Mouse (Mus musculus) thymus, postnatal 0 days (tissue): ENCODE results near the gene Ripk3. TPM values are rescaled to one million over a fixed set of nuclear protein-coding genes. Genes with fewer than 3 reads are reported as not detected.

ENCODE experiments used
- DNase-seq: peaks from one replicate; pipeline ENCODE4 v3.0.0-alpha.2; 2015; ENCODE audit warnings: low spot score
- polyA plus RNA-seq: library from polyadenylated mRNA; unstranded; fragments of >200 nt; fragmentation: Nextera tagmentation; extraction: Ambion mirVana; gene quantifications from 2 replicates; pipeline ENCODE4 v1.2.1, GENCODE M21; 2015

The Ripk3 gene
- polyA plus RNA-seq, 1 experiment from 2014 or later, result 70.3 TPM

DNA sequence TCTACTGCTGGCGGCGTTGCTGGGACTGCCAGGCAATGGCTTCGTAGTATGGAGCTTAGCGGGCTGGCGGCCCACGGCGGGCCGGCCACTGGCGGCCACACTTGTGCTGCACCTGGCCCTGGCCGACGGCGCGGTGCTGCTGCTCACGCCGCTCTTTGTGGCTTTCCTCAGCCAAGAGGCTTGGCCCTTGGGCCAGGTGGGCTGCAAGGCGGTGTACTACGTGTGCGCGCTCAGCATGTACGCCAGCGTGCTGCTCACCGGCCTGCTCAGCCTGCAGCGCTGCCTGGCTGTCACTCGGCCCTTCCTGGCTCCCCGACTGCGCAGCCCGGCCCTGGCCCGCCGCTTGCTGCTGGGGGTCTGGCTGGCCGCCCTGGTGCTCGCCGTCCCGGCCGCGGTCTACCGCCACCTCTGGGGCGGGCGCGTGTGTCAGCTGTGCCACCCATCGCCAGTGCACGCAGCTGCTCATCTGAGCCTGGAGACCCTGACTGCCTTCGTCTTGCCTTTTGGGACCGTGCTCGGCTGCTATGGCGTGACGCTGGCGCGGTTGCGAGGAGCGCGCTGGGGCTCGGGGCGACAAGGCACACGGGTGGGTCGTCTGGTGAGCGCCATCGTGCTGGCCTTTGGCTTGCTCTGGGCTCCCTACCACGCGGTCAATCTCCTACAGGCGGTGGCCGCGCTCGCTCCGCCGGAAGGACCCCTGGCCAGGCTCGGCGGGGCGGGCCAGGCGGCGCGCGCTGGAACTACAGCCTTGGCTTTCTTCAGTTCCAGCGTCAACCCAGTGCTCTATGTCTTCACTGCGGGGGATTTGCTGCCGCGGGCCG is 26.5 kb downstream of the Ripk3 start:
- peak; percentile 44 for DNase-seq

GRCm38 (mm10) chr14:55761163-55761562 is 27.5 kb downstream of the Ripk3 start, which contains the start of gene Ltb4r2:
Gene Ltb4r2 (plus strand): TSS chr14:55761428.
- no peak for DNase-seq

- DNase-seq, result peak; percentile 85
These were observed 28.5 kb downstream of the Ripk3 start for GRCm38 (mm10) chr14:55760156-55760555.

GRCm38 (mm10) chr14:55758363-55758784 is 30.3 kb downstream of the Ripk3 start, which contains the start of gene Cideb:
Gene Cideb (minus strand): TSS chr14:55758458.
- peak; percentile 46 for DNase-seq

GRCm38 (mm10) chr14:55757566-55757965 is 31.1 kb downstream of the Ripk3 start:
- no peak for DNase-seq

DNA sequence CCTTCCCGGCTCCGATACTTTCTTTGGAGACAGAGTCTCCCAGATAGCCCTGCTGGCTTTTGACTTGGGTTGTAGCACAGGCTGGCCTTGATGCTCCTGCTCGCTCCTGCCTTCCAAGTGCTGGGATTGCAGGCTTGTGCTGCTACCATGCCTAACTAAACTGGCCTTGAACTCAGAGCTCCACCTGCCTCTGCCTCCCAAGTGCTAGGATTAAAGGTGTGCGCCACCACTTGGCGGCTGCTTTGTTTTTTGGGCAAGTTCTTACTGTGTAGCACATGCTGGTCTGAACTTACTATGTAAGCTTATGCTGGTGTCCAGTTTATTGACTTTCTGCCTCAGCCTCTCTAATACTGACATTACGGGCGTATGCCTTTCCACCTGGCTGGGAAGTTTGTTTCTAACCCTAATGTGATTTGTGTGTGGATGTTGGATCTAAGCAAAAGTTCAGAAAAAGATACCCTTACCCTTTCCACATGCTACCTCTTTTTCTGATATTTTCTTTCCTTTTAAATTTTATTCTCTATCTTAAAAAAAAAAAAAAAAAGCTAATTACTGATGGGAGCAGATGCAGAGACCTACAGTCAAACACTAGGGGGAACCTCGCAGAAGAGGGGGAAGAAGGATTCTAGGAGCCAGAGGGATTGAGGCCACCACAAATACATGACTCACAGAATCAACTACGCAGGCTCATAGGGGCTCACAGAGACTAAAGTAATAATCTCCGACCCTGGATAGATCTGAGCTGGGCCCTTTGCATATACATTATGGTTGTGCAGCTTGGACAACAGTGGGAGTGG is 41.4 kb downstream of the Ripk3 start:
- DNase-seq, result no peak

- no peak for DNase-seq
These were observed 42.8 kb downstream of the Ripk3 start for GRCm38 (mm10) chr14:55745861-55746237.

DNA sequence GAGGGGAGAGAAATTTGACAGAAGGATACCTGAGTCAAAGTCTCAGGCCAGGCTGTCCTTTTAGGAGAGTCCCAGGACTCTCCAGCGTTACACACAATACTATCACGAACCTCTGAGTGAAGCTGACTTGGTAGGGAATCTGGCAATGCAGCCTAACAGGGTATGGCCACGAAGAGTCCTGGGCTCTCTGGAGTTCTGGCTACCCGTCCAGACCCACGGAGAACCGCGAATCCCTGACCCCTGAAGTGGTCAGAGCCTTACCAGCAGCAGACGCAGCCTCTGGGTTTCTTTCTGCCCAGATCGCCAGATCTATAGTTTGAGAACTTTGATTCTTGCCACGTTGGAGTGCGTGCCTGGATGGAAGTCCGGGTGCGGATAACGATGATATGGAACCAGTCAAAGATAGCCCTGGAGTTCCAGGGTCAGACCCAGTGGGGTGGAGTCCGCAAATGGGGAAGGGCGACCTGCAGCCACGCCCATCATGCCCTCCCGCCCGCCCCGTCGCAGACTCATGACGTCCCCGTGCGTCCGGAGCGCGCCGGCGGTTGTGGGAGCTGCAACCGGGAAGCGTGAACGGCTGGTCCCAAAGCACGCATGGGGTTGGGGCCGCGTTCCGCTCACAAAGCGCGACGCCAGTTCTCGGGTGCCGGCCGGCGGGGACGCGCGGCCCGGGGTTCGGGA is 43.3 kb downstream of the Ripk3 start, which contains the start of the genes Dhrs1 and Nop9:
Gene Dhrs1, minus strand, starts transcription at position 511 of the 681 bp plus-strand sequence.
Gene Nop9, plus strand, starts transcription at position 514 of the 681 bp plus-strand sequence.
- peak; percentile 85 for DNase-seq

DNA sequence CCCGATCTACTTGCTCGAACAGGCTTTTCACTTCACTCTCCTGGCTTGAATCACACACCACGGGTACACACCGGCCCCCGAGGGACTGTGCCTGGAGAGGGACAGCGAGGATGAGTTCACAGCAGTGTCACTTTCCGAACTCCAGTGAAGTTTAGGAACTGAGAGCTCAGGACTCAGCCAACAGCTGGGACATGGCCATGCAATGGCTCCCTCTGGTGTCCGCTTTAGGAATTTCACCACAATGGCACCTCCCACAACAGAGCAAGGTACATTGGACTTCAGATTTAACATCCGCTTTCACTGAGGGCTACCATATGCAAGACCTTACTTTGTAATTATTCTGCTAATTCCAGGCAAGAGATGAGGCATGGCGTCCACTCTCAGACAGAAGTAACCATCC is 45.0 kb downstream of the Ripk3 start:
- peak; percentile 87 for DNase-seq

- no peak for DNase-seq
These were observed 51.5 kb downstream of the Ripk3 start for GRCm38 (mm10) chr14:55737086-55737687.

DNA sequence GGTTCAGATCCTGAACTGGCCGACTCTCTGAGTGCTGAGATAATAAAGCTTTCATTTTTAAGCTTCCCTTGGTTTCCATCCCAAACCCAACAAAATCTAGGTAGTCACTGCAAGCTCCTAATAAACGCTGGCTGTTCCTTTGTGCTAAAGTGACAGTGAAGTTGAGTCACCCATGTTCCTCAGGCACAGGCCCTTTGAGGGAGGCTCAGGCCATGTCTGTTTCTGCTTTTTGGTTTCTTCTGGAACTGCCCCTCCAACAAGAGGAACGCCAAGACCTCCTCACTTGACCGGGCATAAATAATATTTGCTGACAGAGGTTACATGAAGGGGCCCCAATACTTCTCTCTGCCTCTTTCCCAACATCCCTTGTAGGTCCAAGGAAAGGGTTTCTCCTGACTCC is 52.9 kb downstream of the Ripk3 start:
- no peak for DNase-seq

DNA sequence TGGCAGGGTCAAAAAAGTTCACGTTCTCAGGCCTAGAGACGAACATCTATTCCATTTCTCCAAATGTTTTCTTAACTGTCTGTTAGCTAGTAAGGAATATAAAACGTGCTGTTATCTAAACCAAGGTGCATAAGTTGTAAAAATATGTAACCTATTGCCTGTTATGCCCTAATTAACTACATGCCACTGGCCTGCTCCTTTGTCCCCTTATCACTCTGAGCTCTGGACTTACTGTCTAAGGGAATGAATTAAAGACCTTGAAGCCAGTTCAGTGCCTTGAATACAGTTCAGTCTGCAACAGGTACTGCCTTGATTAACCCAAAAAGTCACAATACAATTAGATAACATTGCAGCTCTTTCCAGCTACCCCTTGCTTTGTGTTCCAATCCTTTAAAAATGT is 53.3 kb downstream of the Ripk3 start:
- no peak for DNase-seq

Other genes with a start within 250 kb of the Ripk3 start
- 4.7 and 5.6 TPM in 2 replicates for gene Pck2, start 248.6 kb downstream of the Ripk3 start, polyA plus RNA-seq
- 50.3 and 55.9 TPM in 2 replicates for gene Dcaf11, start 228.9 kb downstream of the Ripk3 start, polyA plus RNA-seq
- 2.1 and 3.2 TPM in 2 replicates for gene A730061H03Rik, start 228.5 kb downstream of the Ripk3 start, polyA plus RNA-seq
- 0.26 and 0.33 TPM in 2 replicates for gene Fitm1, start 213.2 kb downstream of the Ripk3 start, polyA plus RNA-seq
- 281 and 294 TPM in 2 replicates for gene Psme1, start 210.7 kb downstream of the Ripk3 start, polyA plus RNA-seq
- 4.8 and 5.6 TPM in 2 replicates for gene Emc9, start 203.6 kb downstream of the Ripk3 start, polyA plus RNA-seq
- gene Psme2, start 197.8 kb downstream of the Ripk3 start, polyA plus RNA-seq, result 604 and 625 TPM in 2 replicates
- gene Rnf31, start 197.2 kb downstream of the Ripk3 start, polyA plus RNA-seq, result 18.0 and 22.6 TPM in 2 replicates
- 46.6 and 50.2 TPM in 2 replicates for gene Irf9, start 185.3 kb downstream of the Ripk3 start, polyA plus RNA-seq
- 0.57 and 0.98 TPM in 2 replicates for gene Rec8, start 170.8 kb downstream of the Ripk3 start, polyA plus RNA-seq
- 32.8 and 39.6 TPM in 2 replicates for gene Ipo4, start 152.9 kb downstream of the Ripk3 start, polyA plus RNA-seq
- gene Gm49378, start 151.0 kb downstream of the Ripk3 start, polyA plus RNA-seq, result 0.71 and 1.7 TPM in 2 replicates
- gene Tm9sf1, start 145.1 kb downstream of the Ripk3 start, polyA plus RNA-seq, result 71.6 and 76.7 TPM in 2 replicates
- 0.62 and 0.81 TPM in 2 replicates for gene Tssk4, start 138.7 kb downstream of the Ripk3 start, polyA plus RNA-seq
- 78.1 and 80.2 TPM in 2 replicates for gene Mdp1, start 128.4 kb downstream of the Ripk3 start, polyA plus RNA-seq
- 67.1 and 71.3 TPM in 2 replicates for gene Gmpr2, start 116.9 kb downstream of the Ripk3 start, polyA plus RNA-seq
- 529 and 550 TPM in 2 replicates for gene Nedd8, start 116.7 kb downstream of the Ripk3 start, polyA plus RNA-seq
- gene Tinf2, start 107.0 kb downstream of the Ripk3 start, polyA plus RNA-seq, result 55.4 and 57.7 TPM in 2 replicates
- gene Tgm1, start 74.9 kb downstream of the Ripk3 start, polyA plus RNA-seq, result 2.0 and 3.0 TPM in 2 replicates
- 32.2 and 39.4 TPM in 2 replicates for gene Rabggta, start 66.6 kb downstream of the Ripk3 start, polyA plus RNA-seq
- gene Dhrs1, start 43.2 kb downstream of the Ripk3 start, polyA plus RNA-seq, result 63.6 and 65.8 TPM in 2 replicates
- gene Nop9, start 43.2 kb downstream of the Ripk3 start, polyA plus RNA-seq, result 37.8 and 47.2 TPM in 2 replicates
- gene Cideb, start 30.4 kb downstream of the Ripk3 start, polyA plus RNA-seq, result 0.14 TPM in 1 of 2 replicates, not detected in the other
- 0.78 and 1.2 TPM in 2 replicates for gene Ltb4r2, start 27.4 kb downstream of the Ripk3 start, polyA plus RNA-seq
- gene Ltb4r1, start 22.9 kb downstream of the Ripk3 start, polyA plus RNA-seq, result 3.7 and 4.3 TPM in 2 replicates
- gene Adcy4, start 4.8 kb downstream of the Ripk3 start, polyA plus RNA-seq, result 2.2 and 2.7 TPM in 2 replicates
- 1.7 and 2.2 TPM in 2 replicates for gene Nfatc4, start 34.3 kb upstream of the Ripk3 start, polyA plus RNA-seq
- 1.7 and 2.4 TPM in 2 replicates for gene Nynrin, start 65.1 kb upstream of the Ripk3 start, polyA plus RNA-seq
- gene Cbln3, start 95.5 kb upstream of the Ripk3 start, polyA plus RNA-seq, result 0.05 and 0.12 TPM in 2 replicates
- 8.5 and 9.8 TPM in 2 replicates for gene Khnyn, start 96.1 kb upstream of the Ripk3 start, polyA plus RNA-seq
- gene Sdr39u1, start 111.4 kb upstream of the Ripk3 start, polyA plus RNA-seq, result 72.5 and 74.8 TPM in 2 replicates
- gene Cma1, start 155.8 kb upstream of the Ripk3 start, polyA plus RNA-seq, result 6.9 and 7.2 TPM in 2 replicates
- 0.15 TPM in 1 of 2 replicates, not detected in the other for gene Cma2, start 162.1 kb upstream of the Ripk3 start, polyA plus RNA-seq
- 0.46 and 0.50 TPM in 2 replicates for gene Mcpt1, start 229.1 kb upstream of the Ripk3 start, polyA plus RNA-seq
- not detected in 2 replicates for gene Mcpt9, start 241.6 kb upstream of the Ripk3 start, polyA plus RNA-seq